Mouse (Mus musculus): Measurements from ENCODE around the gene Oosp2. TPM values are rescaled to one million over a fixed set of nuclear protein-coding genes. Genes with fewer than 3 reads are reported as not detected.

The Oosp2 gene
- not detected in 2 replicates for polyA plus RNA-seq (2015; fragmentation: Nextera tagmentation; extraction: Ambion mirVana)

DNA sequence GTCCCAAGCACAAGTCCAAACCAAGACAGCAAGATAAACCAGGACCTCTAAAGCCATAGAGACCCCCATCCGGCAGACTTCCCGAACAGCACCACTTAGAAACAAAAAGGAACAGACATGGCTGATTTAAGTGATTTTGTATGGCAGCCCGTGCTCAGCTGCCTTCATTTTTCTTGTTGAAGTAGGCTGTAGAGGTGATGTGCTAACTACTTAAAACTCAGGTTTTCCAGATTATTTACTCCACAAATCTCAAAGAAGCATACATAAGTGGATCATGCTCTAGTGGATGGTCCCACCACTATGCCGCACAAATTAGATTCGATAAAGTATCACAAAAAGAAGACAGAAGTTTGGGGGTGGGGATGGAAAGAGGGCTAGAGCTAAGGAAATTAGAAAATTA lies at the start of gene Oosp2:
Oosp2 (minus strand) TSS at position 101 of the 400 bp plus-strand sequence.
- no peaks in the 10 kb centered on the region for H3K36me3 ChIP-seq
- no peak for ATAC-seq (ENCODE audit: insufficient read depth, low FRiP score, low read depth)
- no peak within 1 kb of the TSS for H3K4me3 ChIP-seq (replicated peaks)
- 84% methylated on average over 5 of the region's 5 CpGs for WGBS
- no peak within 1 kb of the TSS for H3K4me2 ChIP-seq
- no peak within 1 kb of the TSS for H3K27ac ChIP-seq
- H3K9me3 ChIP-seq: no peaks in the 10 kb centered on the region
- no peaks in the 10 kb centered on the region for H3K4me1 ChIP-seq
- no peaks in the 10 kb centered on the region for H3K27me3 ChIP-seq (replicated peaks)
- no peak within 1 kb of the TSS for H3K9ac ChIP-seq

GRCm38 (mm10) chr19:11698342-11698741 lies 38.0 kb upstream of the Oosp2 start:
- H3K36me3 ChIP-seq: no peaks in the 10 kb centered on the region

DNA sequence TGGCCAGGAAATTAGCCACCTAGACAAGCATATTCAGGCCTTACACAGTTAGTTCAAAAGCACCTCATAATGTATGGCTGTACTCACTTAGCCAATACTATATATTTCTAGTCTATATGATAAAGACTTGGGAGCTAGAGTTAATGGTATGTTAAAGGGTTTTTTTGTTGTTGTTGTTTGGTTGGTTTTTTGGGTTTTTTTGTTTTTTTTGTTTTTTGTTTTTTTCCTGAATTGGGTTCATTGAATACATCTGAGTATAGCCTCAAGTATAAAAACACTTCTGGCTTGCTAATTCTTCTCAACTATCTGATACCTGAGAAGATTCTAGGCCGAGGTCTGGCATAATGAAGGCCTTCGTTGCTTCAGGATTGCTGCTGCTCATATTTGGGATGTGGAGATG lies 36.4 kb upstream of the Oosp2 start, which contains the start of gene Oosp3:
Oosp3 (plus strand) TSS at position 301 of the 400 bp plus-strand sequence.
- H3K9ac ChIP-seq: no peak within 1 kb of the TSS
- H3K36me3 ChIP-seq: no peaks in the 10 kb centered on the region
- no peak for ATAC-seq (ENCODE audit: insufficient read depth, low FRiP score, low read depth)
- no peak within 1 kb of the TSS for H3K4me2 ChIP-seq
- no peaks in the 10 kb centered on the region for H3K4me1 ChIP-seq
- H3K4me3 ChIP-seq (replicated peaks): no peak within 1 kb of the TSS
- H3K9me3 ChIP-seq: no peaks in the 10 kb centered on the region
- H3K27ac ChIP-seq: no peak within 1 kb of the TSS
- 74% methylated on average over 2 of the region's 2 CpGs for WGBS
- H3K27me3 ChIP-seq (replicated peaks): no peaks in the 10 kb centered on the region

More at GRCm38 (mm10) chr19:11698342-11698741, 38.0 kb upstream of the Oosp2 start:
- no peak for ATAC-seq (ENCODE audit: insufficient read depth, low FRiP score, low read depth)
- Histone ChIP-seq H3K27ac (no peak overlapping the region), H3K4me3 (replicated peaks) (no peak overlapping the region), H3K27me3 (replicated peaks) (no peaks in the 10 kb centered on the region), H3K9me3 (no peaks in the 10 kb centered on the region), H3K4me1 (no peaks in the 10 kb centered on the region), H3K4me2 (no peak overlapping the region), H3K9ac (no peak overlapping the region)
- 88% methylated on average over 6 of the region's 6 CpGs for WGBS

GRCm38 (mm10) chr19:11691454-11691853 lies 31.1 kb upstream of the Oosp2 start:
- no peaks in the 10 kb centered on the region for H3K27me3 ChIP-seq (replicated peaks)
- 66% methylated on average over 1 of the region's 1 CpGs for WGBS

DNA sequence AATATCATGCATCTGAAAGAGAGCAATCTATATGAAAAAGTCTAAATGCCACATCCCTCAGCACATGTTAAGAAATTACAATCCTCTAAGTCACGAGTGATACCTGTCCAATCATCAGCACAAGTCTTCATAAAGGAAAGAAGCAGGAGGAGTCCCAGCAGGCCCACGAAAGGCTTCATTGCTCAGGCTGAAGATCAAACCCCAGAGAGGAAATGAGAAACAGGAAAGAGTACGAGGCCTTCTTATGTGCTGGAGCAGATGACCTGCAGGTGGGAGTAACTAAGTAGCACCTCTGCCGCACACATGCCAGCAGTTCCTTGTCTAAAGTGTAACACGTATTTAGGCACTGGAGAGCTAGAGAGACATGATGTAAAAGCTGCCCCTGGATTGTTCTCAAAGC lies 30.5 kb upstream of the Oosp2 start, which contains the start of gene Oosp1:
Oosp1 (minus strand) TSS at position 312 of the 400 bp plus-strand sequence.
- Histone ChIP-seq H3K4me3 (replicated peaks) (no peak within 1 kb of the TSS), H3K36me3 (no peaks in the 10 kb centered on the region), H3K27ac (no peak within 1 kb of the TSS), H3K4me2 (no peak within 1 kb of the TSS), H3K27me3 (replicated peaks) (no peaks in the 10 kb centered on the region), H3K4me1 (no peaks in the 10 kb centered on the region), H3K9me3 (no peaks in the 10 kb centered on the region), H3K9ac (no peak within 1 kb of the TSS)
- 64% methylated on average over 5 of the region's 5 CpGs for WGBS
- ATAC-seq (ENCODE audit: insufficient read depth, low FRiP score, low read depth): no peak

More at GRCm38 (mm10) chr19:11691454-11691853, 31.1 kb upstream of the Oosp2 start:
- Histone ChIP-seq H3K4me3 (replicated peaks) (no peak overlapping the region), H3K4me2 (no peak overlapping the region), H3K9me3 (no peaks in the 10 kb centered on the region), H3K4me1 (no peaks in the 10 kb centered on the region), H3K9ac (no peak overlapping the region), H3K27ac (no peak overlapping the region), H3K36me3 (no peaks in the 10 kb centered on the region)
- ATAC-seq (ENCODE audit: insufficient read depth, low FRiP score, low read depth): no peak

- H3K36me3 ChIP-seq: no peaks in the 10 kb centered on the region
- no peak for ATAC-seq (ENCODE audit: insufficient read depth, low FRiP score, low read depth)
These were observed 1.2 kb upstream of the Oosp2 start for GRCm38 (mm10) chr19:11661562-11661961.

GRCm38 (mm10) chr19:11659142-11659541 lies 1.2 kb downstream of the Oosp2 start:
- Histone ChIP-seq H3K27ac (no peak overlapping the region), H3K27me3 (replicated peaks) (no peaks in the 10 kb centered on the region), H3K9ac (no peak overlapping the region), H3K4me3 (replicated peaks) (no peak overlapping the region), H3K4me1 (no peaks in the 10 kb centered on the region), H3K4me2 (no peak overlapping the region), H3K9me3 (no peaks in the 10 kb centered on the region), H3K36me3 (no peaks in the 10 kb centered on the region)
- 67% methylated on average over 2 of the region's 2 CpGs for WGBS
- no peak for ATAC-seq (ENCODE audit: insufficient read depth, low FRiP score, low read depth)

More at GRCm38 (mm10) chr19:11661562-11661961, 1.2 kb upstream of the Oosp2 start:
- Histone ChIP-seq H3K4me3 (replicated peaks) (no peak overlapping the region), H3K9me3 (no peaks in the 10 kb centered on the region), H3K27me3 (replicated peaks) (no peaks in the 10 kb centered on the region), H3K4me2 (no peak overlapping the region), H3K4me1 (no peaks in the 10 kb centered on the region), H3K9ac (no peak overlapping the region), H3K27ac (no peak overlapping the region)

- Histone ChIP-seq H3K4me2 (no peak overlapping the region), H3K4me3 (replicated peaks) (no peak overlapping the region), H3K4me1 (no peaks in the 10 kb centered on the region), H3K27me3 (replicated peaks) (no peaks in the 10 kb centered on the region), H3K9ac (no peak overlapping the region), H3K36me3 (no peaks in the 10 kb centered on the region), H3K27ac (no peak overlapping the region), H3K9me3 (no peaks in the 10 kb centered on the region)
- no peak for ATAC-seq (ENCODE audit: insufficient read depth, low FRiP score, low read depth)
- 73% methylated on average over 4 of the region's 4 CpGs for WGBS
These were observed 10.8 kb downstream of the Oosp2 start for GRCm38 (mm10) chr19:11649564-11649963.

- no peak overlapping the region for H3K27ac ChIP-seq
- no peak for ATAC-seq (ENCODE audit: insufficient read depth, low FRiP score, low read depth)
- 70% methylated on average over 3 of the region's 3 CpGs for WGBS
- H3K36me3 ChIP-seq: no peaks in the 10 kb centered on the region
- H3K27me3 ChIP-seq (replicated peaks): no peaks in the 10 kb centered on the region
- no peak overlapping the region for H3K4me2 ChIP-seq
- H3K9ac ChIP-seq: no peak overlapping the region
- no peak overlapping the region for H3K4me3 ChIP-seq (replicated peaks)
- H3K4me1 ChIP-seq: no peaks in the 10 kb centered on the region
- H3K9me3 ChIP-seq: no peaks in the 10 kb centered on the region
These were observed 14.2 kb downstream of the Oosp2 start for GRCm38 (mm10) chr19:11646166-11646565.

- ATAC-seq (ENCODE audit: insufficient read depth, low FRiP score, low read depth): no peak
- no peaks in the 10 kb centered on the region for H3K4me1 ChIP-seq
- no peaks in the 10 kb centered on the region for H3K36me3 ChIP-seq
- H3K4me3 ChIP-seq (replicated peaks): no peak within 1 kb of the TSS
- no peaks in the 10 kb centered on the region for H3K27me3 ChIP-seq (replicated peaks)
- no peaks in the 10 kb centered on the region for H3K9me3 ChIP-seq
- H3K27ac ChIP-seq: no peak within 1 kb of the TSS
- 63% methylated on average over 1 of the region's 1 CpGs for WGBS
- no peak within 1 kb of the TSS for H3K9ac ChIP-seq
- no peak within 1 kb of the TSS for H3K4me2 ChIP-seq
These were observed 19.6 kb downstream of the Oosp2 start, which contains the start of gene Ms4a3 for GRCm38 (mm10) chr19:11640732-11641131. Gene Ms4a3 (minus strand): TSS chr19:11640851.

DNA sequence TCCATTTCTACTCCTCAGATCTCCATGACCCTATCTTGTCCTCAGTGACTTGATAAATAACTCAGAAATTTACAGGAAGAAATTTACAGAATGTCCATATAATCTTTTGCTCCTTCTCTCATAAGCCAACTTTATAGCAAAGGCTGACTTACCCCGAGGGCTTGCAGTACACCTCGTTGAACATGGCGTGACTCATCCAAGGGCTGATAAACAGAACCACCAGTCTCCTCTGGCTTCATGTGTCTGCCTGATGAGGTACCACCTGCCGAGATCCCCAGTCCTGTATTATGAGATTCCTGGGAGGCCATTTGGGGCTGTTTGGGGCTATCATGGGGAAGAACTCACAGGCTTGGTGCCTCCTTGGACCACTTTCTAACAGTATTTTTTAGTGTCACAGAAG lies 21.3 kb downstream of the Oosp2 start:
- Histone ChIP-seq H3K4me2 (no peak overlapping the region), H3K27me3 (replicated peaks) (no peaks in the 10 kb centered on the region), H3K9ac (no peak overlapping the region), H3K4me3 (replicated peaks) (no peak overlapping the region), H3K36me3 (no peaks in the 10 kb centered on the region), H3K9me3 (no peaks in the 10 kb centered on the region), H3K4me1 (no peaks in the 10 kb centered on the region), H3K27ac (no peak overlapping the region)
- 72% methylated on average over 4 of the region's 4 CpGs for WGBS
- no peak for ATAC-seq (ENCODE audit: insufficient read depth, low FRiP score, low read depth)

DNA sequence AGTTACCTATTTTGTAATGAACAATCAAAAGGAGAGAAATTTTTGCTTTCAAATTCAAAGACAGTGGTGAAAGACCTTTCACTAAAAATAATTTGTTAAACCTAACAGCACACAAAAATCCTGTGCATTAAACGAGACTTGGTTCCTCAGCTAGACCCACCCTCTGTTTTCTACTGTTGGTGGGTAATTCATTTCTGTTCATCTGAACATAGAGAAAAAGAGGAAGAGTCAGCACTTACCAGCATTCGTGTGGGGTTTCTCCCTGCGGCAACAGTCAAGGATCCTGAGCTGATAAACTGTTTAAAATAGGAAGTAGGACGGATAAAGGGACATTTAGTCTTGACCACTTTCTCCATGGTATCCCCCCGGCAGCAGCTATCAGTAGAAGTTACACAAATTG lies 24.8 kb downstream of the Oosp2 start:
- no peak overlapping the region for H3K4me2 ChIP-seq
- no peak overlapping the region for H3K4me3 ChIP-seq (replicated peaks)
- 51% methylated on average over 5 of the region's 5 CpGs for WGBS
- H3K4me1 ChIP-seq: no peaks in the 10 kb centered on the region
- H3K9ac ChIP-seq: no peak overlapping the region
- no peak overlapping the region for H3K27ac ChIP-seq
- H3K9me3 ChIP-seq: no peaks in the 10 kb centered on the region
- H3K36me3 ChIP-seq: no peaks in the 10 kb centered on the region
- H3K27me3 ChIP-seq (replicated peaks): no peaks in the 10 kb centered on the region
- ATAC-seq (ENCODE audit: insufficient read depth, low FRiP score, low read depth): no peak

- H3K27ac ChIP-seq: no peak overlapping the region
- H3K4me1 ChIP-seq: no peaks in the 10 kb centered on the region
- H3K27me3 ChIP-seq (replicated peaks): no peaks in the 10 kb centered on the region
- 63% methylated on average over 2 of the region's 2 CpGs for WGBS
- no peaks in the 10 kb centered on the region for H3K9me3 ChIP-seq
- no peak overlapping the region for H3K4me2 ChIP-seq
- no peak for ATAC-seq (ENCODE audit: insufficient read depth, low FRiP score, low read depth)
- no peak overlapping the region for H3K4me3 ChIP-seq (replicated peaks)
- H3K9ac ChIP-seq: no peak overlapping the region
- H3K36me3 ChIP-seq: no peaks in the 10 kb centered on the region
These were observed 26.0 kb downstream of the Oosp2 start for GRCm38 (mm10) chr19:11634330-11634729.
